Mouse (Mus musculus): ENCODE measurements at regions not wholly inside any gene's neighbourhood (a gene's known extent, or its start where the extent isn't known, plus 50 kb on each side); places are given as distances from the start of the nearest gene placed in this dataset.
A peak's percentile ranks its signal among the peaks of the same experiment; 100 is the strongest.

GRCm38 (mm10) chr8:116452806-116453205 is 52.0 kb upstream of the Dynlrb2 start:
- no peak for DNase-seq (ENCODE audit: low spot score in 2 of 2)

DNA sequence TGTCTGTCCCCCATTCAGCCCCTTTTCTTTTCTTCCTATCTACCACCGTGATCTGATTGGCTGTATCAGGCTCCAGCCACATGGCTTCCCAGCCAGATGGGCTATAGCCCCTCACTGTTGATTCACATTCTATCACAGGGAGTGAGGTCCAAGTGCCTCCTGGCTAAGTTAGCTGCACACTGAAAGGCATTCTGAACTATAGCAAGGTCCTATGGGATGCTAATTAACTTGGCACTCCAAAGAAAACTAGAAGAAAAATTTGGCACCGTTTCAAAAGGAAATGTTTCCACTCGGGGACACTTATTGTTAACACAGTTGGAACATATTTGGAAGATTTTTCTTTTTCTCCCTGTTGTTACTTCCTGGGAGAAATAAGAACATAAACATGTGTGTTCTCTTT is 53.4 kb upstream of the Dynlrb2 start:
- DNase-seq (ENCODE audit: low spot score in 2 of 2) = no peak

- DNase-seq (ENCODE audit: low spot score in 2 of 2) = no peak
Measured at GRCm38 (mm10) chr8:116447452-116447851, 57.3 kb upstream of the Dynlrb2 start.

GRCm38 (mm10) chr8:116442827-116443226 is 61.9 kb upstream of the Dynlrb2 start:
- DNase-seq (ENCODE audit: low spot score in 2 of 2) = no peak

DNA sequence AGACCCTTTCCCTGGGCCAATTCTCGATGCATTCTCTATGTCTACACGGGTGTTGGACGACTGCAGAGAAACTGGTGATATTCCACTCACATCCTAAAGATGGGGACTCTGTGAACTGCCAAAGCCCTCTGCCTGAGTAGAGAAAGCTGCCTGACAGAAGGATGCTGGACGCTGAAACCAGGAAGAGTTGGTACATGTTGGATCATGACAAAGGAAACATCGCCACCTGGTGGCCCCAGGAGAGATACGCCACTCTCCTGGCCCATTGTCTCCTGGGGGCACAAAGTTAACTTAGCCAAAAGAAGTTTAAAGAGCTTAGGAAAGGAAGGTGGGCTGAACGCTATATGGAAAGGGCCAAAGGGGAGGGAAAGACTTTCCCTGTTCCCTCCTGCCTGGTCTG is 65.9 kb upstream of the Dynlrb2 start:
- peak; percentile 46 to 78 for DNase-seq (ENCODE audit: low spot score in 2 of 2)

GRCm38 (mm10) chr8:116435268-116435980 is 69.3 kb upstream of the Dynlrb2 start:
- DNase-seq (ENCODE audit: low spot score in 2 of 2) = no peak

- DNase-seq (ENCODE audit: low spot score in 2 of 2) = no peak
Measured at GRCm38 (mm10) chr8:116430051-116430450, 74.7 kb upstream of the Dynlrb2 start.

DNA sequence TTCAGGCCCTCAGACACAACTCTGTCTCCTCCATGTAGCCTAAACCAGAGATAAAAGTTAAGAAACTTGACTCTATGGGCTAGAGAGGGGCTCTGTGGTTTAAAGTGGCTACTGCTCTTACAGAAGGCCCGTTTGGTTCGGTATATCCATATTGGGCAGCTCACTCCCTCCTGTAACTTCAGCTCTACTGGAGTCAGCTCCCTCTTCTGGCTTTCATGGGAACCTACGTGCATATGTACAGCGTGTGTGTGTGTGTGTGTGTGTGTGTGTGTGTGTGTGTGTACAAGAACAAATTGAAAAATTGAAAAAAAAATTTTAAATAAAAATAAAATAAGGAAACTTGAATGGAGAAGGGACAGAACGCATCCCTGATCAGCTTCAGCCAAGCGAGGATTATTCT is 75.1 kb upstream of the Dynlrb2 start:
- no peak for DNase-seq (ENCODE audit: low spot score in 2 of 2)

- no peak for DNase-seq (ENCODE audit: low spot score in 2 of 2)
Measured at GRCm38 (mm10) chr8:116422826-116423225, 81.9 kb upstream of the Dynlrb2 start.

- DNase-seq (ENCODE audit: low spot score in 2 of 2) = no peak
Measured at GRCm38 (mm10) chr8:116412703-116413102, 92.1 kb upstream of the Dynlrb2 start.

DNA sequence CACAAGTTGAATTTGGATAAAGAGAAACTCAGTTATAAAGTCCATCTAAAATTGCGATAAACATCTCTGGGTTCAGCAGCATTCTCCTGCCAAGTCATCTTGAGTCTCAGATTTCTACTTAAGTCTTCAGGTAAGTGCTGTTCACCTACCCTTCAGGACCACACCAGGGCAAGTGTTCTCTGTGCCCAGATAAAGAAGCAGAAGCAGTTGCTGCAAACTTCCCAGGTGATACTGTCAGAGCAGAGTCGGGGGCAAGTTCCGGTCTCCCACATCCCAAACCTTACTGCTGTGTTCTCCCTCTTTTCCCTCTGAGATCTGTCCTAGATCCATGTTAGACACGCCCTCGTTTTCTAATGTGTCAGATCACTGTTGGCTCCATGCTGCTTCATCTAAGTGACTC is 94.7 kb upstream of the Dynlrb2 start:
- no peak for DNase-seq (ENCODE audit: low spot score in 2 of 2)

DNA sequence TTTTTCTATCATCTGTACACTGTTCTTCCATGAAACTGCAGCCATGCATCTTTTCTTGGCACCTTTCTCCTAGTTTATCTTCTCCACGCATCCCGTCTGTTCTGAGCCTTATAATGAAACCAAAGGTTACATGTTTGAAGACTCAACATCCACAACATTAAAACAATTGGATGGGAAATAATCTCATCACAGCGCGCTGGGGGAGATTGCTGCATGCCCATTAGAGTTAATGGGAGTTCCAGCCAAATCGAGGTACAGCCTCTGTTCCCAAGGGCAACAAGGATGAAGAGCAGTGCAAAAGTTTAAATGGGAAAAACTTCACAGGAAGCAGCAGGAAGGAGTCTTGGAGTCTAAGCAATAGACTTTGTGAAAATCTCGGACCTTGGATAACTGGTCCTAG is 95.8 kb upstream of the Dynlrb2 start:
- DNase-seq (ENCODE audit: low spot score in 2 of 2) = no peak

GRCm38 (mm10) chr8:116404571-116404970 is 100.2 kb upstream of the Dynlrb2 start:
- DNase-seq (ENCODE audit: low spot score in 2 of 2) = no peak

- DNase-seq (ENCODE audit: low spot score in 2 of 2) = no peak
Measured at GRCm38 (mm10) chr8:116403366-116403765, 101.4 kb upstream of the Dynlrb2 start.

GRCm38 (mm10) chr8:116399452-116399851 is 105.3 kb upstream of the Dynlrb2 start:
- no peak for DNase-seq (ENCODE audit: low spot score in 2 of 2)

DNA sequence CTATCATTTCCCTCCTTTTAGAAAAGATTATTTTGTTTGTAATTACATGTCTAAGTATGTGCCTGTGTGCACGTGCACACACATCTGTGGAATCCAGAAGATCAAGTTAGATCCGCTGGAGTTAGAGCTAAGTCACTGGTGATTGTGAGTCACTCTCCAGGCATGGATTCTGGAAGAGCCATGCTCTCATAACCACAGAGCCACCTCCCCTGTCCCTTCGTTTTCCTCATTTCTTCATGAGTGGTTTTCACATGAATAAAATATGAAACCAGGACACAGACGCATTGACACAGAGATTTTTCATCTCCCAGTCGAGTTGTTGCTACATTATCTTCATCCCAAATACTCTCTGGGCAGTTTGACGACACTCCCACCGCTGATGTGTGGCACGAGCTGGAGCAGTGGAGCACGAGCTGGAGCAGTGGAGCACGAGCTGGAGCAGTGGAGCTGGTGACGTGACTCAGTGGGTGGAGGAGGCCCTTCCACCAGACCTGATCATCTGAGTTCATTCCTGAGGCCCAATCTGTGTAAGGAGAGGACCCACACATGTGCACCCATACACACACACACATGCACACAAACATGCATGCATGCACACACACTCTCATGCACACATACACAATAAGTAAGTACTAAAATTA is 106.1 kb upstream of the Dynlrb2 start:
- no peak for DNase-seq (ENCODE audit: low spot score in 2 of 2)

GRCm38 (mm10) chr8:116385193-116385955 is 119.4 kb upstream of the Dynlrb2 start:
- no peak for DNase-seq (ENCODE audit: low spot score in 2 of 2)

- DNase-seq (ENCODE audit: low spot score in 2 of 2) = no peak
Measured at GRCm38 (mm10) chr8:116384418-116385089, 120.2 kb upstream of the Dynlrb2 start.

DNA sequence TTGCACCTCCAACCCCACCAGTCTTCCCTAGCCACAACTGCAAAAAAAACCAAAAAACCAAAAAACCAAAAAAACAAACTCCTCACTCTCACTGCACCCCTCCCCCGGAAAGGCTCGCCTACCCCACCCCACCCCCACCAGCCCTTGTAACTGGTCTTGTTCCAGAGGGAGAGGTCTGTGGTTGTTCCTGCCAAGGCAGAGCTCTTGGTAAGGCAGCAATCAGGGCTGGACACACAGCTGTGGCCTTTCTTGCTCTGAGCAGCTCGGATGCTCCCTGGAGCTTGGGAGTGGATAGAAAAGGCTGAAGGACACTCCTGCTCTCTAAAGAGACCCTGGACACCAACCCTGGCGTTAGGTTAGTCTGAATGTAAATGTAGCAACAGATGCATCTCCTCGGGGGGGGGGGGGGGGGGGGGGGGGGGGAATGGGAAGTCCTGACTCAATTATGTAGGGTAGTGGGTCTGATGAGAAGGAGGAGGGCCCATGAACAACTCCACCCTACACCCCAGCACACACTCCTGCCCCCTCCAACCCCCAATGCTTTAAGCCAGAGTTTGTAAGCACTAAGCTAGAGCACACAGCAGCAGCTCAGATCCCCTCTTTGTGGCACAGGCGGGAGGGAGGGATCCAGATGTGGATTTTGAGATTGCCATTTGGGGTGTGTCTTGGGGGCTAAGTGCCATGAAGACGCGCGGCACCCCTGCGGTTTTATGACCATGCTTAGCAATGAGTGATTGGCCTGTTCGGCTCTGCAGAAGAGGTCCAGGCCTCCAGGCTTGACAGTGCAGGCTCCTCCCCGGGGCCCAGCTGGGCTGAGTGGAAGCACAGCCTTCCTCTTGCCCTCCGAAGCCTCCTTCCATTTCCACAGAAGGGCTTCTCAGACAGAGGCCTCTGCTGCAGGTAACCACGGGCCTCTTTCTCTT is 121.0 kb upstream of the Dynlrb2 start:
- DNase-seq (ENCODE audit: low spot score in 2 of 2) = no peak

DNA sequence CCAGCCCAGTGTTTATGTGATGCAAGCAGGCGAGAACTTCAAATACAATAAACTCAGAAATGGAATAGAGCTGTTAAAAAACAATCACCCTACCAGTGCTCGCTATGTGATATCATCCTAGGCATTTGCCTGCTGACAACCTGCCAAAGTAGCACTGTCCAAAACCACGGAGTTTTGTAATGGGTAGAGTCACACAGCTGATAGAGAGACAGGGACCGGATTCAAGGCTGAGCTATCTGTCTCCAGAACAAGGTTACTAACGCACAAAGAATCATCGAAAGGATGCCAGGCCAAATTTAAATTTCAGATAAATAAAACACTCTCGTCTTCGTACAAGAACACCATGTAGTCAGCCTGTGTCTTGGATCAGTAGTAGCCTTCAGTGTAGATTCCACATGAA is 121.7 kb upstream of the Dynlrb2 start:
- no peak for DNase-seq (ENCODE audit: low spot score in 2 of 2)

- DNase-seq (ENCODE audit: low spot score in 2 of 2) = no peak
Measured at GRCm38 (mm10) chr8:116380601-116381000, 124.2 kb upstream of the Dynlrb2 start.
